Mouse (Mus musculus) thymus, adult 2 months (tissue): ENCODE data around the gene Hs3st3a1.

Source experiments
- CTCF ChIP-seq: fragments of 200-500 bp; IDR thresholded peaks from 2 replicates; pipeline ENCODE4 v1.5.1; 2012; ENCODE audit warnings: mild to moderate bottlenecking, control low read depth, low read length, moderate library complexity, borderline replicate concordance; ENCODE audit not compliant: control insufficient read depth, poor library complexity, insufficient read depth; ENCODE audit errors: extremely low read depth
- POLR2A ChIP-seq: fragments of 200-500 bp; IDR thresholded peaks from 2 replicates; pipeline ENCODE4 v1.6.1; 2012; ENCODE audit warnings: mild to moderate bottlenecking, low read length, control low read depth, moderate library complexity; ENCODE audit not compliant: control insufficient read depth, poor library complexity, insufficient read depth; ENCODE audit errors: extremely low read depth

DNA sequence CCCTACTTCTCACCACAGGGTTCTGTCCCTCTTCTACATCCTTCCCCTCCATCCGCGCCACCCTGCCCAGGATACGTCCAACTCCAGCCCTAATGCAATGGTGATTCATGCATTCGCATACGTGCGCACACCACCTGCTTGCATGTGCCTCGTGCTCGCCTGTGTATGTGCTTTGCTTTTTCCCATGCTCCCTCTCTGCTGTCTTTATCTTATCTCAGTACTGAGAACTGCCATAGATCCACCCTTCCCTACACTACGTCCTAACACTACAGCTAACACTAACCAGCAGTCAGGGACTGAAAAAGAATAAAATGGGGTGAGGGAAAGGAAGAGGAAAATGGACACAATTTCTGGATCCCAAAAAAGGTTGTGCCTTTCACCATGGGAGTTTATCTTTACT is 106.7 kb downstream of the Hs3st3a1 start:
- TF ChIP-seq CTCF: no peak
- no peak for TF ChIP-seq POLR2A
